Mouse (Mus musculus): ENCODE data around the gene Pla2r1. TPM values are rescaled to one million over a fixed set of nuclear protein-coding genes. Genes with fewer than 3 reads are reported as not detected.

Pla2r1 gene
- total RNA-seq (2021): under 1 TPM; 0.23 to 0.28 TPM
- long read RNA-seq, experiment 1, partial matches to known transcripts: 0 of 1 reads
- long read RNA-seq, experiment 1, other reads (novel, unspliced or antisense): 1 of 1 reads
- long read RNA-seq, experiment 2: 0 reads

DNA sequence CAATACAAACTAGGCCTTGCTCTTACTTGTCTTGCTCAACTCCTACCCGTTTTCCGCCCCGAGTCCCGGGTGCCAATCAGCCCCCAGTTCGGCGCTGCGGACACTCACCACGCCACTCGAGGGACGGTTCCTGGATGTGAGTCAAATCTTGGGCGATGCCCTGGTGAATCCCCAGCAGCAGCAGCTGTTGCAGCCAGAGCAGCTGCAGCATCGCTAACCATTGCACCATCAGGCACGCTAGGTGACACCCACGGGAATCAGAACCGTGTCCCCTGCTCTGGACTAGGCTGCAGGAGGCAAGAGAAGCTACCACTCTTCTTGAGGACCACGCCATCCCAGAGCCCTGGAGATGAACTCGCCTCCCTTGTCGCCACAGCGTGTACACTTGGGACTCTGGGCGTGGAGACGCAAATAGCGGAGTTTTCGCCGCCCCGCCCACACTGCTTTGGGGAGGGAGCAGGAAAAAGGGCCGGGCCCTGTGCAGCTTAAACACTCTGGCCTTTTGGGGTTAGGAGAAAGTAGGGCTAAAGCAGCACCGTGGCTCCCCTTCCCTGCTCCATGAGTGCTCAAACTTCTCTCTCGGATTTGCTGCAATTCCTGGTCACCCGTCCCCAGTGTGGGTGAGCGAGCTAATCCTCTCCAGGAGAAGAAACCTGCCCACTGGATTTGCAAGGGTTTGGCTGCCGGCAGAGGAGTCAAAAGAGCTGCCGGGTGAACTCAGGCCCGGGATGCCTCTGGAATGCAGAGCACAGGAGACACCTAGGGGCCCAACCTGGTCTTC lies at the start of gene Pla2r1:
Gene Pla2r1, minus strand, starts transcription at position 407 of the 781 bp plus-strand sequence.
- intact Hi-C loops (cut with DNase I): no loop called here
- DNase-seq (ENCODE audit: extremely low spot score in 1 of 2, low spot score in 2 of 2): peak in 1 of 2 experiments; percentile 18
- TF ChIP-seq CTCF (IDR thresholded peaks at IDR 0.05): peak; percentile 4
- Histone ChIP-seq H3K4me3 (peak within 1 kb of the TSS; percentile 37), H3K27ac (no peak within 1 kb of the TSS)

DNA sequence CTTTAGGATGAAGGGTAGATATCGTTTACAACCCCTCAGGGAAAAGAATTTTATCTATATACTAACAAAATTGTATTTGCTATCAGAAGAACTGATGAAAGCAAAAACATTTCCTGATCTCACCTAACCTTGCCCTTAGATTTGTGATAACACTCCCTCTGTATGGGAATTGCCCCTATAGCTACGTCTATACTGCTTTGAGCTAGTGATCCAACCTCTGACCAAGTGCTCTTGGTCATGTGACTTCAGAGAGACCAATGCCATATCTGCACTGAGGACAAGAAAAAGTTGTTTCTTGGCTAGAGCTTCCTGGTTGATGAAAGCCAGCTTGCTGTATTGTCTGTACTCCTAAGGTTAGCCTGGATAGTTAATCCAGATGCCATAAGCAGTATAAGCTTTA lies 48.2 kb upstream of the Pla2r1 start:
- no peak overlapping the region for H3K4me3 ChIP-seq
- TF ChIP-seq CTCF (IDR thresholded peaks at IDR 0.05): no peak
- DNase-seq (ENCODE audit: extremely low spot score in 1 of 2, low spot score in 2 of 2): no peak
- H3K27ac ChIP-seq: no peak overlapping the region
- intact Hi-C loops (cut with DNase I): no loop called here

GRCm38 (mm10) chr2:60600863-60601262 lies 47.8 kb upstream of the Pla2r1 start:
- TF ChIP-seq CTCF (IDR thresholded peaks at IDR 0.05): no peak
- Histone ChIP-seq H3K4me3 (no peak overlapping the region), H3K27ac (no peak overlapping the region)
- DNase-seq (ENCODE audit: extremely low spot score in 1 of 2, low spot score in 2 of 2): no peak
- intact Hi-C loops (cut with DNase I): no loop called here

DNA sequence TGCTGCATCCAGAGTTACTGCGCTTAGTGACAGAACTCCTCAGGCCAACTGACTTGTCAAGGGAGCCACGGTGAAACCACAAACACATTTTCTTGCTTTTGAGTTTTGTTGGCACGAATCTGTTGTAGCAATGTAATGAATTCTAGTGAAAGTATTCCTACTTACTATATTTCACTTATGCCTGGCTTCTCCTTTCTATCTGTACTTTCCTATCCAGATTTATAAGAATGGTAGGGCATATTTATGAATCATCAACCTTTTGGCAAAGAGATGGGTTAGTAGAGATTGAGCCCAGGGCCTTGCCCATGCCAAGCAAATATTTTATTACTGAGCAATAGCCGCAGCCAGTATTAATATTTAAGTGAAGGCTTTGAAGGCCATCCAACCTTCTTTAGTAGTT lies 30.3 kb upstream of the Pla2r1 start:
- H3K27ac ChIP-seq: no peak overlapping the region
- TF ChIP-seq CTCF (IDR thresholded peaks at IDR 0.05): no peak
- intact Hi-C loops (cut with DNase I): no loop called here
- no peak overlapping the region for H3K4me3 ChIP-seq
- DNase-seq (ENCODE audit: extremely low spot score in 1 of 2, low spot score in 2 of 2): no peak

- intact Hi-C loops (cut with DNase I): no loop called here
- TF ChIP-seq CTCF (IDR thresholded peaks at IDR 0.05): no peak
- DNase-seq (ENCODE audit: extremely low spot score in 1 of 2, low spot score in 2 of 2): no peak
- no peak overlapping the region for H3K4me3 ChIP-seq
- H3K27ac ChIP-seq: no peak overlapping the region
Observed at GRCm38 (mm10) chr2:60554561-60554960, 1.5 kb upstream of the Pla2r1 start.

GRCm38 (mm10) chr2:60552177-60552901 lies 769 bp downstream of the Pla2r1 start:
- peak overlapping the region; percentile 37; the same call in 1 of the 2 replicates for H3K4me3 ChIP-seq
- intact Hi-C loops (cut with DNase I): no loop called here
- DNase-seq (ENCODE audit: extremely low spot score in 1 of 2, low spot score in 2 of 2): no peak
- no peak for TF ChIP-seq CTCF (IDR thresholded peaks at IDR 0.05)
- no peak overlapping the region for H3K27ac ChIP-seq

DNA sequence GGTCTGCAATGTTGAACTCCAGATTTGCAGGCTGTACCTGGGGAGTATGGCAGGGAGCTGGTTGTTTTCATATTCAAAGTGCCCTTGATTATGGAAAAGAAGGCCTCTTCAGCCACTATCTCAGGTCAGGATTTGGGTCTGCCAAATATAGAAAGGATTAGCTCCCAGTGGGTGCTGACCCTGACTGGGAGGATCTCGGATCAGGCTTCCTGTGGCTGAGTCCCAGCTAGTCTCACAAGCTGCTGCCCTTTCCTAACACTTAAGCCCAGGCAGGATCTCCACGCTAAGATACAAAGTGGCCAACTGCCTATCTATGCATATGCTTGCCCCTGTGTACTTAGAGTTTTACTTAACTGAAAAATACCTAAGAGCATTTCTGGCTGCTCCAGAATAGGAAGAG lies 1.4 kb downstream of the Pla2r1 start:
- intact Hi-C loops (cut with DNase I): no loop called here
- H3K4me3 ChIP-seq: no peak overlapping the region
- no peak for DNase-seq (ENCODE audit: extremely low spot score in 1 of 2, low spot score in 2 of 2)
- no peak overlapping the region for H3K27ac ChIP-seq
- no peak for TF ChIP-seq CTCF (IDR thresholded peaks at IDR 0.05)

GRCm38 (mm10) chr2:60550521-60550920 lies 2.6 kb downstream of the Pla2r1 start:
- H3K4me3 ChIP-seq: no peak overlapping the region
- no peak for DNase-seq (ENCODE audit: extremely low spot score in 1 of 2, low spot score in 2 of 2)
- H3K27ac ChIP-seq: no peak overlapping the region
- TF ChIP-seq CTCF (IDR thresholded peaks at IDR 0.05): no peak
- intact Hi-C loops (cut with DNase I): no loop called here

DNA sequence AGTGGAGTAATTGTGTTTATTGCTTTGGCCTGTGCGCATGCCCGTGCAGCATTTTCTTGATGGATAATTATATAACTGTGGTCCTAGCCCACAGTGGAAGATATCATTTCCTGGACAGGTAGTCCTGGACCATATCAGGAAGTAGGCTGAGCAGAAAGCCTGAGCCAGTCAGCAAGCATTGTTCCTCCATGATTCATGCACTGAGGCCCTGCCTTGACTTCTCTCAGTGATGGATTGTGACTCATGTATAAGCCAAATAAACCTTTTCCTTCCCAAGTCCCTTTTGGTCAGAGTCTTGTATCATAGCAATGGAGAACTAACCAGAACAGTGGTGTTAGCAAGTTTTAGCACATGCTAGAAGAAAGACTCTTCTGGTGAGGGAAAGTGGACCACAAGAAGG lies 3.3 kb downstream of the Pla2r1 start:
- Histone ChIP-seq H3K27ac (no peak overlapping the region), H3K4me3 (no peak overlapping the region)
- no peak for TF ChIP-seq CTCF (IDR thresholded peaks at IDR 0.05)
- DNase-seq (ENCODE audit: extremely low spot score in 1 of 2, low spot score in 2 of 2): no peak
- intact Hi-C loops (cut with DNase I): no loop called here

GRCm38 (mm10) chr2:60546082-60546481 lies 7.0 kb downstream of the Pla2r1 start:
- intact Hi-C loops (cut with DNase I): no loop called here
- Histone ChIP-seq H3K4me3 (no peak overlapping the region), H3K27ac (no peak overlapping the region)
- no peak for TF ChIP-seq CTCF (IDR thresholded peaks at IDR 0.05)
- no peak for DNase-seq (ENCODE audit: extremely low spot score in 1 of 2, low spot score in 2 of 2)

GRCm38 (mm10) chr2:60544006-60544405 lies 9.1 kb downstream of the Pla2r1 start:
- no peak for DNase-seq (ENCODE audit: extremely low spot score in 1 of 2, low spot score in 2 of 2)
- Histone ChIP-seq H3K27ac (no peak overlapping the region), H3K4me3 (no peak overlapping the region)
- intact Hi-C loops (cut with DNase I): no loop called here
- TF ChIP-seq CTCF (IDR thresholded peaks at IDR 0.05): no peak

DNA sequence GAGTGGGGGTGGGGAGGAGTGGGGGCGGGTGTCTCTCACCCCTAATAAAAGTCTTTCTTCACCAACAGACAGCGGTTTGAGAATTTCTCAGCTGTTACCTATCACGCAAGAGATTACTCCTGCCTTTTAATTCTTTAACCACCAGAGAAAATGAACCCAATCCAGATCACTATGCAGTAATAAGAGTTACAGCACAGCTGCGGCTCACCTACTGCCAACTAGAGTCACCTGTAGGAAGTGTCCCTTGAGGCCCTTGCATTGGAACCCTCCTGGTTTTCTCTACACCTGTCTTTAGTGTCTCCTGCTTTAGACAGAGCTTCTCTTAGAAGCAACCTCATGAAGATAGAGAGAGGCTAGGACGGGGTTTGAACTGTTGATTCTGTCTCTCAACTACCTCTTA lies 11.4 kb downstream of the Pla2r1 start:
- intact Hi-C loops (cut with DNase I): no loop called here
- no peak overlapping the region for H3K27ac ChIP-seq
- no peak for DNase-seq (ENCODE audit: extremely low spot score in 1 of 2, low spot score in 2 of 2)
- no peak overlapping the region for H3K4me3 ChIP-seq
- TF ChIP-seq CTCF (IDR thresholded peaks at IDR 0.05): no peak
